Mouse (Mus musculus): ENCODE data around the gene Peli3. TPM values are rescaled to one million over a fixed set of nuclear protein-coding genes. Genes with fewer than 3 reads are reported as not detected.
"Not testable (repeated sequence)": the region's sequence is repeated elsewhere in the genome, so short reads cannot be mapped to it uniquely, and the experiment has no call there.

The Peli3 gene
- 13.3 and 13.7 TPM in 2 replicates for polyA plus RNA-seq (2015; fragmentation: Nextera tagmentation; extraction: Ambion mirVana)

GRCm38 (mm10) chr19:4942551-4943252 lies at the start of gene Peli3:
Gene Peli3, minus strand, starts transcription at chr19:4943127.
- Histone ChIP-seq H3K27ac (replicated peaks) (peak within 1 kb of the TSS; percentile 86), H3K4me1 (replicated peaks) (peaks cover 19% of the 10 kb centered on the region)
- ATAC-seq (ENCODE audit: low FRiP score, low read depth): peak; percentile 97

GRCm38 (mm10) chr19:4992371-4992770 lies 49.4 kb upstream of the Peli3 start:
- no peak overlapping the region for H3K9ac ChIP-seq
- no peak overlapping the region for H3K27ac ChIP-seq (replicated peaks)
- ATAC-seq (ENCODE audit: low FRiP score, low read depth): no peak
- 0 out of 2 replicates have a peak, but pooled peaks cover 4% of the 10 kb centered on the region for H3K36me3 ChIP-seq
- WGBS: 15% methylated on average over 8 of the region's 8 CpGs
- H3K27me3 ChIP-seq: peaks cover 22% of the 10 kb centered on the region
- peak overlapping the region; percentile 34; the same call in 1 of the 2 replicates for H3K4me2 ChIP-seq
- H3K4me1 ChIP-seq (replicated peaks): peaks cover 55% of the 10 kb centered on the region
- H3K4me3 ChIP-seq: no peak overlapping the region
- H3K9me3 ChIP-seq: no peaks in the 10 kb centered on the region

More at GRCm38 (mm10) chr19:4942551-4943252, at the start of gene Peli3:
- H3K4me3 ChIP-seq: peak within 1 kb of the TSS; percentile 75
- peak within 1 kb of the TSS; percentile 73 for H3K4me2 ChIP-seq
- H3K27me3 ChIP-seq: no peaks in the 10 kb centered on the region
- under 1% methylated on average over 52 of the region's 55 CpGs for WGBS
- H3K36me3 ChIP-seq: no peaks in the 10 kb centered on the region
- H3K9ac ChIP-seq: peak within 1 kb of the TSS; percentile 66
- H3K9me3 ChIP-seq: no peaks in the 10 kb centered on the region

GRCm38 (mm10) chr19:4990716-4991115 lies 47.8 kb upstream of the Peli3 start:
- Histone ChIP-seq H3K36me3 (0 out of 2 replicates have a peak, but pooled peaks cover 5% of the 10 kb centered on the region), H3K4me3 (peak overlapping the region; percentile 41), H3K4me2 (peak overlapping the region; percentile 57), H3K9me3 (no peaks in the 10 kb centered on the region), H3K27ac (replicated peaks) (0 out of 2 replicates have a peak overlapping the region, but pooled peaks have one; percentile 73), H3K9ac (peak overlapping the region; percentile 32; the same call in 1 of the 2 replicates), H3K27me3 (peaks cover 39% of the 10 kb centered on the region), H3K4me1 (replicated peaks) (peaks cover 52% of the 10 kb centered on the region)
- 2% methylated on average over 22 of the region's 22 CpGs for WGBS
- ATAC-seq (ENCODE audit: low FRiP score, low read depth): no peak

GRCm38 (mm10) chr19:4990256-4990625 lies 47.3 kb upstream of the Peli3 start, which contains the start of gene Npas4:
Gene Npas4, minus strand, starts transcription at chr19:4990316.
- 16% methylated on average over 4 of the region's 4 CpGs for WGBS
- 0 out of 2 replicates have a peak, but pooled peaks cover 5% of the 10 kb centered on the region for H3K36me3 ChIP-seq
- peak within 1 kb of the TSS; percentile 37 for H3K9ac ChIP-seq
- peaks cover 40% of the 10 kb centered on the region for H3K27me3 ChIP-seq
- peaks cover 52% of the 10 kb centered on the region for H3K4me1 ChIP-seq (replicated peaks)
- H3K4me3 ChIP-seq: peak within 1 kb of the TSS; percentile 41
- ATAC-seq (ENCODE audit: low FRiP score, low read depth): peak; percentile 5; the same call in 1 of the 2 replicates
- peak within 1 kb of the TSS; percentile 57 for H3K4me2 ChIP-seq
- peak within 1 kb of the TSS; percentile 73 for H3K27ac ChIP-seq (replicated peaks)
- H3K9me3 ChIP-seq: no peaks in the 10 kb centered on the region

- peaks cover 46% of the 10 kb centered on the region for H3K27me3 ChIP-seq
- peaks cover 5% of the 10 kb centered on the region; the same call in 1 of the 2 replicates for H3K36me3 ChIP-seq
- no peaks in the 10 kb centered on the region for H3K9me3 ChIP-seq
- peak overlapping the region; percentile 57 for H3K4me2 ChIP-seq
- peak overlapping the region; percentile 73 for H3K27ac ChIP-seq (replicated peaks)
- H3K4me1 ChIP-seq (replicated peaks): peaks cover 48% of the 10 kb centered on the region
- WGBS: 12% methylated on average over 42 of the region's 47 CpGs
- peak overlapping the region; percentile 37 for H3K9ac ChIP-seq
- H3K4me3 ChIP-seq: peak overlapping the region; percentile 41
- ATAC-seq (ENCODE audit: low FRiP score, low read depth): peak; percentile 82
These were observed 46.7 kb upstream of the Peli3 start for GRCm38 (mm10) chr19:4989434-4990255.

GRCm38 (mm10) chr19:4989013-4989412 lies 46.1 kb upstream of the Peli3 start:
- Histone ChIP-seq H3K4me2 (peak overlapping the region; percentile 57), H3K27me3 (peaks cover 53% of the 10 kb centered on the region), H3K36me3 (peaks cover 5% of the 10 kb centered on the region; the same call in 1 of the 2 replicates), H3K9me3 (no peaks in the 10 kb centered on the region), H3K27ac (replicated peaks) (0 out of 2 replicates have a peak overlapping the region, but pooled peaks have one; percentile 65), H3K9ac (peak overlapping the region; percentile 37), H3K4me3 (peak overlapping the region; percentile 41), H3K4me1 (replicated peaks) (peaks cover 41% of the 10 kb centered on the region)
- no peak for ATAC-seq (ENCODE audit: low FRiP score, low read depth)
- 5% methylated on average over 13 of the region's 13 CpGs for WGBS

GRCm38 (mm10) chr19:4981767-4982166 lies 38.8 kb upstream of the Peli3 start:
- H3K9me3 ChIP-seq: no peaks in the 10 kb centered on the region
- no peaks in the 10 kb centered on the region for H3K4me1 ChIP-seq (replicated peaks)
- no peak overlapping the region for H3K4me2 ChIP-seq
- H3K27ac ChIP-seq (replicated peaks): no peak overlapping the region
- H3K36me3 ChIP-seq: no peaks in the 10 kb centered on the region; the same call in 1 of the 2 replicates
- 0 out of 2 replicates have a peak, but pooled peaks have one; percentile 38 for ATAC-seq (ENCODE audit: low FRiP score, low read depth)
- peaks cover 42% of the 10 kb centered on the region for H3K27me3 ChIP-seq
- no peak overlapping the region for H3K4me3 ChIP-seq
- no peak overlapping the region for H3K9ac ChIP-seq

- Histone ChIP-seq H3K4me3 (no peak overlapping the region), H3K9ac (no peak overlapping the region), H3K36me3 (peaks cover 19% of the 10 kb centered on the region), H3K4me2 (no peak overlapping the region), H3K27me3 (no peaks in the 10 kb centered on the region), H3K27ac (replicated peaks) (no peak overlapping the region), H3K4me1 (replicated peaks) (peaks cover 2% of the 10 kb centered on the region), H3K9me3 (no peaks in the 10 kb centered on the region)
- no peak for ATAC-seq (ENCODE audit: low FRiP score, low read depth)
- whole genome bisulfite sequencing: 84% methylated on average over 2 of the region's 2 CpGs
These were observed 25.3 kb upstream of the Peli3 start for GRCm38 (mm10) chr19:4968236-4968635.

- Histone ChIP-seq H3K36me3 (peaks cover 19% of the 10 kb centered on the region), H3K9me3 (no peaks in the 10 kb centered on the region), H3K27me3 (peaks cover 3% of the 10 kb centered on the region; the same call in 1 of the 2 replicates), H3K27ac (replicated peaks) (peak within 1 kb of the TSS; percentile 88), H3K4me3 (peak within 1 kb of the TSS; percentile 90), H3K4me1 (replicated peaks) (peaks cover 16% of the 10 kb centered on the region), H3K4me2 (peak within 1 kb of the TSS; percentile 79), H3K9ac (peak within 1 kb of the TSS; percentile 92)
- ATAC-seq (ENCODE audit: low FRiP score, low read depth): peak; percentile 97
- WGBS: under 1% methylated on average over 34 of the region's 34 CpGs
These were observed 19.1 kb upstream of the Peli3 start, which contains the start of gene Mrpl11 for GRCm38 (mm10) chr19:4961928-4962601. Gene Mrpl11, plus strand, starts transcription at chr19:4962147.

- WGBS: 88% methylated on average over 9 of the region's 9 CpGs
- H3K4me3 ChIP-seq; ATAC-seq (ENCODE audit: low FRiP score, low read depth); H3K4me1 ChIP-seq (replicated peaks); H3K9ac ChIP-seq; H3K27me3 ChIP-seq; H3K36me3 ChIP-seq; H3K4me2 ChIP-seq; H3K9me3 ChIP-seq; H3K27ac ChIP-seq (replicated peaks): not testable (repeated sequence)
These were observed 5.7 kb upstream of the Peli3 start for GRCm38 (mm10) chr19:4948641-4949040.

GRCm38 (mm10) chr19:4945540-4945939 lies 2.6 kb upstream of the Peli3 start:
- Histone ChIP-seq H3K27ac (replicated peaks) (no peak overlapping the region), H3K4me1 (replicated peaks) (peaks cover 19% of the 10 kb centered on the region), H3K9ac (no peak overlapping the region), H3K4me3 (no peak overlapping the region), H3K27me3 (no peaks in the 10 kb centered on the region), H3K36me3 (no peaks in the 10 kb centered on the region), H3K9me3 (no peaks in the 10 kb centered on the region), H3K4me2 (no peak overlapping the region)
- WGBS: 47% methylated on average over 6 of the region's 6 CpGs
- ATAC-seq (ENCODE audit: low FRiP score, low read depth): no peak

Data from hindbrain, embryonic 15.5 days (tissue).